Mouse (Mus musculus): ENCODE results near the gene Rsad1.
A peak's percentile ranks its signal among the peaks of the same experiment; 100 is the strongest.

Rsad1 gene

GRCm38 (mm10) chr11:94548888-94549690, at the start of gene Rsad1:
Gene Rsad1, minus strand, starts transcription at chr11:94549255.
- peak; percentile 90 to 98 for DNase-seq (ENCODE audit: low spot score in 2 of 2)

GRCm38 (mm10) chr11:94598437-94599120, 49.5 kb upstream of the Rsad1 start:
- no peak for DNase-seq (ENCODE audit: low spot score in 2 of 2)

- DNase-seq (ENCODE audit: low spot score in 2 of 2) = no peak
Measured at GRCm38 (mm10) chr11:94597319-94597718, 48.3 kb upstream of the Rsad1 start.

GRCm38 (mm10) chr11:94596311-94596852, 47.3 kb upstream of the Rsad1 start:
- peak; percentile 54 to 76 for DNase-seq (ENCODE audit: low spot score in 2 of 2)

- no peak for DNase-seq (ENCODE audit: low spot score in 2 of 2)
Measured at GRCm38 (mm10) chr11:94587511-94587910, 38.5 kb upstream of the Rsad1 start.

GRCm38 (mm10) chr11:94585091-94585490, 36.0 kb upstream of the Rsad1 start:
- no peak for DNase-seq (ENCODE audit: low spot score in 2 of 2)

GRCm38 (mm10) chr11:94580111-94580740, 31.2 kb upstream of the Rsad1 start:
- DNase-seq (ENCODE audit: low spot score in 2 of 2) = no peak

GRCm38 (mm10) chr11:94576361-94576760, 27.3 kb upstream of the Rsad1 start:
- no peak for DNase-seq (ENCODE audit: low spot score in 2 of 2)

GRCm38 (mm10) chr11:94575036-94575435, 26.0 kb upstream of the Rsad1 start:
- DNase-seq (ENCODE audit: low spot score in 2 of 2) = no peak

- no peak for DNase-seq (ENCODE audit: low spot score in 2 of 2)
Measured at GRCm38 (mm10) chr11:94574560-94574959, 25.5 kb upstream of the Rsad1 start.

- no peak for DNase-seq (ENCODE audit: low spot score in 2 of 2)
Measured at GRCm38 (mm10) chr11:94571850-94572249, 22.8 kb upstream of the Rsad1 start.

GRCm38 (mm10) chr11:94570612-94571011, 21.6 kb upstream of the Rsad1 start:
- no peak for DNase-seq (ENCODE audit: low spot score in 2 of 2)

- DNase-seq (ENCODE audit: low spot score in 2 of 2) = no peak
Measured at GRCm38 (mm10) chr11:94567326-94567725, 18.3 kb upstream of the Rsad1 start.

GRCm38 (mm10) chr11:94566534-94566933, 17.5 kb upstream of the Rsad1 start:
- no peak for DNase-seq (ENCODE audit: low spot score in 2 of 2)

GRCm38 (mm10) chr11:94565151-94565479, 16.1 kb upstream of the Rsad1 start:
- no peak for DNase-seq (ENCODE audit: low spot score in 2 of 2)

GRCm38 (mm10) chr11:94564437-94565150, 15.5 kb upstream of the Rsad1 start, which contains the start of gene Chad:
Gene Chad, plus strand, starts transcription at chr11:94565047.
- peak; percentile 50 to 76 for DNase-seq (ENCODE audit: low spot score in 2 of 2)

GRCm38 (mm10) chr11:94563821-94564220, 14.8 kb upstream of the Rsad1 start:
- no peak for DNase-seq (ENCODE audit: low spot score in 2 of 2)

GRCm38 (mm10) chr11:94563383-94563782, 14.3 kb upstream of the Rsad1 start:
- DNase-seq (ENCODE audit: low spot score in 2 of 2) = no peak

GRCm38 (mm10) chr11:94558226-94558625, 9.2 kb upstream of the Rsad1 start:
- DNase-seq (ENCODE audit: low spot score in 2 of 2) = no peak

- no peak for DNase-seq (ENCODE audit: low spot score in 2 of 2)
Measured at GRCm38 (mm10) chr11:94550442-94550744, 1.3 kb upstream of the Rsad1 start.

GRCm38 (mm10) chr11:94549691-94550441, 811 bp upstream of the Rsad1 start:
- no peak for DNase-seq (ENCODE audit: low spot score in 2 of 2)

Measured in spleen, postnatal 4 days (tissue).